Mouse (Mus musculus): ENCODE results near the gene Cnn3. TPM values are rescaled to one million over a fixed set of nuclear protein-coding genes. Genes with fewer than 3 reads are reported as not detected.

The Cnn3 gene
- polyA plus RNA-seq, 1 experiment from 2014 or later = 668 TPM

DNA sequence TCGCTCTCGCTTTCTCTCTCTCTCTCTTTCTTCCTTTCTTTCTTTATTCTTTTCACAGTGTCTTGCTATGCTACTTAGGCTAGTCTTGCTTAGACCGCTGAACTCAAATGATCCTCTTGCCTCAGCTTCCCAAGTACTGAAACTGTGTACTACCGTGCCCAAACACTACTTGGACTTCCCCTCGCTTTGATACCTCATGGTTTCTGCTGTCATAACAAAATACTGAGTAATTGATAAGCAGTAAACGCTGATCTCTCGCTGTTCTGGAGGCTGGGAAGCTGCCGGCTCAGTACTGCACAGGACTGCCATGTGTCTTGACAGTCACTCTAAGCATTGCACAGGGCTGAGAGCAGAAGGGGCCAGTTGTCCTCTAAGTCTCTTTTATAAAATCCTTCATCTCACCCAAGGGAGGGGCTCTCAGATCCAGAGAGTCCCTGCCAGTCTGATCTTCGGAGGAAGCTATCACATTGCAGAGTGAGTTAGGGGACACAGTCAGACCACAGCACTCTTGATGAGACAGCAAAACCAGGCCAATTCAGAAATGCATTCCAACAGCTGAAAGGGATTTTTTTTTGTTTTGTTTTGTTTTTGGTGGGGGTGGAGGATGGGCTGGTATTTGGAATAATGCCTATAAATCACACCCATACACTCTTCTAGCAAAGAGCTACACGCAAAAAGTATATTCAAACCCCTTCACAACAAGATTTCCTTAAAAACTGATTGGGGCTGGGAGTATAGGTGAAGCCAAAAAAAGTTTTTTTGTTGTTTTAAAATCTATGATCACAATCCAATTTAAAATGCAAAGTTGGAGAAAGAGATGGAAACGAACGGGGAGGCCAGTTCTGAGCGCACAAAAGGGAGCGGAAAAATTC lies 8.7 kb upstream of the Cnn3 start:
- peak; percentile 39; the same call in 1 of the 2 replicates for ATAC-seq (ENCODE audit: low FRiP score, low TSS enrichment)
- WGBS = 62% methylated on average over 14 of the region's 14 CpGs
- no peak overlapping the region for H3K4me3 ChIP-seq (ENCODE audit: low read length)
- no peaks in the 10 kb centered on the region for H3K36me3 ChIP-seq (ENCODE audit: insufficient read depth, low read length)
- no peak overlapping the region for H3K27ac ChIP-seq (ENCODE audit: low read length)
- peaks cover 12% of the 10 kb centered on the region for H3K4me1 ChIP-seq (ENCODE audit: insufficient read depth, low read length)
- H3K9ac ChIP-seq (replicated peaks; ENCODE audit: low read length) = no peak overlapping the region
- no peaks in the 10 kb centered on the region for H3K9me3 ChIP-seq (ENCODE audit: low read length)
- H3K27me3 ChIP-seq (ENCODE audit: insufficient read depth, low read length) = no peaks in the 10 kb centered on the region
- H3K4me2 ChIP-seq (replicated peaks; ENCODE audit: low read depth, low read length) = no peak overlapping the region

DNA sequence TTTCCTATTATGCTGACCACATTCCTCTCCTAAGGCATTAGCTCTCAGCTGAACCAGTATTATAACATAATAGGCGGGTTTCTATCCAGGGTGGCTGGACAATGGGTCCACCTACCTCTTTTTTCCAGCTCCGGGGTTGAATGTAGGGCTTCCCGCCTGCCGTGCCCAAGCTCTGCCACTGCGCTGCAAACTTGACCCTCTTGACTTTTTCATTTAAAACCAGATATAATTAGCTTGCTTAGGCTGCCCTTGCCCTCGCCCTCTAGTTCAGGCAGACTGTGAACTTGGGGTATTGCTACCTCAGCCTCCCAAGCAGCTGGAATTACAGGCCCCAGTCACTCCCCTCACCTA lies 8.1 kb upstream of the Cnn3 start:
- Histone ChIP-seq H3K27ac (ENCODE audit: low read length) (no peak overlapping the region), H3K27me3 (ENCODE audit: insufficient read depth, low read length) (no peaks in the 10 kb centered on the region), H3K9me3 (ENCODE audit: low read length) (no peaks in the 10 kb centered on the region), H3K9ac (replicated peaks; ENCODE audit: low read length) (no peak overlapping the region), H3K4me1 (ENCODE audit: insufficient read depth, low read length) (peaks cover 12% of the 10 kb centered on the region), H3K4me2 (replicated peaks; ENCODE audit: low read depth, low read length) (no peak overlapping the region), H3K4me3 (ENCODE audit: low read length) (no peak overlapping the region), H3K36me3 (ENCODE audit: insufficient read depth, low read length) (no peaks in the 10 kb centered on the region)
- WGBS = 42% methylated on average over 6 of the region's 6 CpGs
- ATAC-seq (ENCODE audit: low FRiP score, low TSS enrichment) = peak; percentile 43; the same call in 1 of the 2 replicates

DNA sequence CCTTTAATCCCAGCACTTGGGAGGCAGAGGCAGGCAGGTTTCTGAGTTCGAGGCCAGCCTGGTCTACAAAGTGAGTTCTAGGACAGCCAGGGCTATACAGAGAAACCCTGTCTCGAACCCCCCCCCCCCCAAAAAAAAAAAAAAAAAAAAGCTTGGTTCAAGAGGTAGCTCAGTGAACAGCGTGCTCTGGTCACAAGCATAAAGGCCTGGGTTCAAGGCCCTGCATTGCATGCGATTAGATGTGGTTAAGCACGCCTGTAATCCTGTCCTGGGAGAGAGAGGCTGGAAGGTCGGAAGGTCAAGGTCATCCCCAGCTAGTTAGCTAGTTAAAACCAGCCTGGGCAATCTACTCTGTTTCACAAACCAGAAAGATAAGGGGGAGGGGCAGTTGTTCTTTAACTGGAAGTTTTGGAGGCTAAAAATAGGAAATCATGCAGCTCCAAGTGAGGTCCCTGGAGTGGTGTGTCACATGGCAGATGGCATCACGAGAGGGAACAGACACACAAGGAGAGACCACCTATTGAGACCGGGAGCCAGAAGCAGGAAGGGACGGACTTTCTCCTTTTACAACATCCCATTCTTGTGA lies 7.4 kb upstream of the Cnn3 start:
- peaks cover 12% of the 10 kb centered on the region for H3K4me1 ChIP-seq (ENCODE audit: insufficient read depth, low read length)
- H3K4me2 ChIP-seq (replicated peaks; ENCODE audit: low read depth, low read length) = no peak overlapping the region
- H3K9ac ChIP-seq (replicated peaks; ENCODE audit: low read length) = no peak overlapping the region
- no peaks in the 10 kb centered on the region for H3K9me3 ChIP-seq (ENCODE audit: low read length)
- H3K4me3 ChIP-seq (ENCODE audit: low read length) = no peak overlapping the region
- WGBS = 82% methylated on average over 9 of the region's 9 CpGs
- ATAC-seq (ENCODE audit: low FRiP score, low TSS enrichment) = no peak
- H3K27me3 ChIP-seq (ENCODE audit: insufficient read depth, low read length) = no peaks in the 10 kb centered on the region
- no peaks in the 10 kb centered on the region for H3K36me3 ChIP-seq (ENCODE audit: insufficient read depth, low read length)
- no peak overlapping the region for H3K27ac ChIP-seq (ENCODE audit: low read length)

DNA sequence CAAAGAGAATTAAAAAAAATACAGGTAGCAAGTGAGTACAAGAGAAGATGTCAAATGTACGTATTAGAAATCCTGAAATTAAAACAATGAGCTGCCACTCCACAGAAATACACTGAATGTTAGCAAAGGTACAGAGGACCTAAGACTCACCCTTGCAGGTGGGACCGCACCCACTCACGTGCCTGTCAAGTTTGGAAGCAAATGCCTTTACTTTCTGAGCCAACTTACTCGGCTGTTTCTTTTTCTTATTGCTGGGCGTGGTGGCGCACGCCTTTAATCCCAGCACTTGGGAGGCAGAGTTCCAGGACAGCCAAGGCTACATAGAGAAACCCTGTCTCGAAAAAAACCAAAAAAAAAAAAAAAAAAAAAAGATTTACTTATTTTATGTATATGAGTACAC lies 3.9 kb upstream of the Cnn3 start:
- Histone ChIP-seq H3K36me3 (ENCODE audit: insufficient read depth, low read length) (no peaks in the 10 kb centered on the region), H3K4me1 (ENCODE audit: insufficient read depth, low read length) (peaks cover 20% of the 10 kb centered on the region), H3K4me3 (ENCODE audit: low read length) (no peak overlapping the region), H3K9ac (replicated peaks; ENCODE audit: low read length) (no peak overlapping the region), H3K27me3 (ENCODE audit: insufficient read depth, low read length) (no peaks in the 10 kb centered on the region), H3K27ac (ENCODE audit: low read length) (no peak overlapping the region), H3K4me2 (replicated peaks; ENCODE audit: low read depth, low read length) (no peak overlapping the region), H3K9me3 (ENCODE audit: low read length) (no peaks in the 10 kb centered on the region)
- WGBS = 85% methylated on average over 8 of the region's 8 CpGs
- ATAC-seq (ENCODE audit: low FRiP score, low TSS enrichment) = no peak

DNA sequence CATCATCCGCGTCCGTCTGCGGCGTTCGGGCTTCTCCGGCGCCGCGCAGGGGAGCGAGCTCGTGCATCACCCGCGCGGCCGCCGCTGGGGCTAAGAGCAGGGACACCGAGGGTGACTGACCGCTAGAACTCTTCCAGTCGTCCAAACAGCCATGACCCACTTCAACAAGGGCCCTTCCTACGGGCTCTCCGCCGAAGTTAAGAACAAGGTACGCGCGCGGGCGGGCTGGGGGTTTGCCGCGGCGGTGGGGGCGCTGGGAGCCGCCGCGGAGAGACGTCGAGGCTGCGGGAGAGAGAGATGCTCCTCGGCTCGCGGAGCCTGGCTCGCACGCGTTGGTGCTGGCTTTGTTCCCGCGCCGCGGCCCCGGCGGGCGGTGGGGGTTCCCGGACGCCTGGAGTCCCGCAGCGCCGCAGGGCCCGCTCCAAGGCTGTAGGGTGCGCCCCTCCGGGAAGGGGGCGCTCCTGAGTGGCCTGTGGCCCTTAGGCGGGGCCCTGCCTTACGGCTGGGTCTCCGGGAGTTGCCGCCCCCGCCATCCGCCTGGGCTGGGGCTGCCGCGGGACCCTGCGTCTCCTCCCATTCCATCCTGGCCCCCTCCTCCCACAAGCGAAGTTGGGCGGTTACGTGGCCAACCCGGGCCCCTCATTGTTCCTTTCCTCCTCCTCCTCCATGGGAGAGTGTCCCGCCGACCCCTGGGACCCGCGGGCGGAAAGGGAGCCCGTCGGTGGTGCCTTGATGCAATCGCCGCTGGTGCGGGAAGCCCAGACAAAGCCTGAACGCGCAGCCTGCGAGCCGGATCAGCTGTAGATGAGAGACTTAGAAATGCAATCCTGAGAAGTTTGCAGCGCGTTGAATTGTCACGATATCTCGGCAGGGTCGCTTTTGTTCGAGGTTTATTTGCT lies 573 bp downstream of the Cnn3 start:
- Histone ChIP-seq H3K36me3 (ENCODE audit: insufficient read depth, low read length) (no peaks in the 10 kb centered on the region), H3K4me1 (ENCODE audit: insufficient read depth, low read length) (peaks cover 27% of the 10 kb centered on the region), H3K4me3 (ENCODE audit: low read length) (peak overlapping the region; percentile 88), H3K4me2 (replicated peaks; ENCODE audit: low read depth, low read length) (peak overlapping the region; percentile 89), H3K9ac (replicated peaks; ENCODE audit: low read length) (peak overlapping the region; percentile 97), H3K27ac (ENCODE audit: low read length) (peak overlapping the region; percentile 97), H3K27me3 (ENCODE audit: insufficient read depth, low read length) (no peaks in the 10 kb centered on the region), H3K9me3 (ENCODE audit: low read length) (no peaks in the 10 kb centered on the region)
- peak; percentile 84 for ATAC-seq (ENCODE audit: low FRiP score, low TSS enrichment)
- WGBS = under 1% methylated on average over 92 of the region's 93 CpGs

DNA sequence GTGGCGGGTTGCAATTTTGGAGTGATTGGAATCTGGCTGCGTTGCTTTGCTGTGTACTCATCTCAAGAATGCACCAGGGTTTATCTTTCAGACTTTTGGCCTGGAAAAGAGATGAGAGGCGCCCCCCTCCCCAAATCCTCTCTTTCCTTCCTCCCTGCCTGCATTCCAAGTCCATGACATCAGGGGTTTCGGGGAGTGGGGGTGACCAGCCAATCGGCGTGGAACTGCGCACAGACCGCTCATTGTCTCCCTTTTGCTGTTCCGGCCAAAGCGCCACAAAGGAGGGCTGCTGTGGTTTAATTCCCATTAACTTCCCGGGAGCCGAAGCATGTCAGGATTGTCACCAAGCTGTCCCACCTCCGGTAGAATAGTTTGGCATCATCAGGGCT lies 1.2 kb downstream of the Cnn3 start:
- peak overlapping the region; percentile 89 for H3K4me2 ChIP-seq (replicated peaks; ENCODE audit: low read depth, low read length)
- no peaks in the 10 kb centered on the region for H3K27me3 ChIP-seq (ENCODE audit: insufficient read depth, low read length)
- H3K9me3 ChIP-seq (ENCODE audit: low read length) = no peaks in the 10 kb centered on the region
- H3K4me1 ChIP-seq (ENCODE audit: insufficient read depth, low read length) = peaks cover 27% of the 10 kb centered on the region
- peak overlapping the region; percentile 97 for H3K27ac ChIP-seq (ENCODE audit: low read length)
- peak overlapping the region; percentile 97 for H3K9ac ChIP-seq (replicated peaks; ENCODE audit: low read length)
- peak overlapping the region; percentile 88 for H3K4me3 ChIP-seq (ENCODE audit: low read length)
- peak; percentile 35 for ATAC-seq (ENCODE audit: low FRiP score, low TSS enrichment)
- H3K36me3 ChIP-seq (ENCODE audit: insufficient read depth, low read length) = no peaks in the 10 kb centered on the region
- WGBS = under 1% methylated on average over 13 of the region's 13 CpGs

DNA sequence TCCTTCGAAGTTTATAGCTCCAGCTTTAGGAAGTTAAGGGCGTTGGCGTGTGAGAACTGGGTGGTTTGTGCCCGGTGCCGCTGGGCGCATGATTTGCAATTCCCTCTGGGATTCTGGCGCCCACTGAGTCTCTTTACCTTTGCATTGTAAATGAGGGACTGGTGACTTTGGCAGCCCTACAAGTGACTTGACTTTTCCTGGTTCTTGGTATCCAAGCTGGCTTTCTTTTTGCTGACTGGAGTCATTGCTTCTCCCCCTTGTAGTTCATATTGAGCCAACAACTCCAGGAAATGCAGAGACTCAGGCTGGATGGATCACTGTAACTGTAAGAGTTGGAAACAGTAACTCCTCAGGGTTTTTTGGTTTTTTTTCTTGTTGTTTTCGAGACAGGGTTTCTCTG lies 1.9 kb downstream of the Cnn3 start:
- H3K4me1 ChIP-seq (ENCODE audit: insufficient read depth, low read length) = peaks cover 33% of the 10 kb centered on the region
- peak overlapping the region; percentile 97 for H3K9ac ChIP-seq (replicated peaks; ENCODE audit: low read length)
- no peaks in the 10 kb centered on the region for H3K27me3 ChIP-seq (ENCODE audit: insufficient read depth, low read length)
- ATAC-seq (ENCODE audit: low FRiP score, low TSS enrichment) = no peak
- peak overlapping the region; percentile 89 for H3K4me2 ChIP-seq (replicated peaks; ENCODE audit: low read depth, low read length)
- WGBS = 7% methylated on average over 8 of the region's 8 CpGs
- H3K36me3 ChIP-seq (ENCODE audit: insufficient read depth, low read length) = no peaks in the 10 kb centered on the region
- peak overlapping the region; percentile 97 for H3K27ac ChIP-seq (ENCODE audit: low read length)
- no peaks in the 10 kb centered on the region for H3K9me3 ChIP-seq (ENCODE audit: low read length)
- peak overlapping the region; percentile 88 for H3K4me3 ChIP-seq (ENCODE audit: low read length)

DNA sequence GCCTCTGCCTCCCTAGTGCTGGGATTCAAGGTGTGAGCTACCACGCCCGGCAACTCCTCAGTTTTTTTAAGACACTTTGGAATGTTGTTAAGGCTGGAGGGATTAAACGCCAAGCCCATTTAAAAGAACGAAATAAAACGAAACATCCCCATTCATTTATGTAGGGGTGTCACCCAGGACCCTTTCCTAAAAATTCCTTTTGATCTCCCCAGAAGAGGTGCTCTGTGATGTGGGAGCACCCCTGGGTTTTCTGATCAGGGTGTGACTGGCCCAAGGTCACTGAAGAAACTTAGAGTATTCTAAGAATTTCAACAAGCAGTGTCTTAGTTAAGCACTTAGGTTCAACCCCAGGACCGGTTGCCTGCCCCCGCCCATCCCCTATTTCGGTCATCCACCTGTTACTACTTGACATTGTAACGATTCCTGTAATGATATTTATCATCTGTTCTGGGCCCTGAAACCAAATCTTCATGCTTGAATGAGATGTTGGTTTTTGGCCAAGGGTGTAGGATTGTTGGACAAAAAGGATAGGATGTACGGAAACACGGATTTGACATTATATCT lies 2.5 kb downstream of the Cnn3 start:
- peak overlapping the region; percentile 97; the same call in 1 of the 2 replicates for H3K27ac ChIP-seq (ENCODE audit: low read length)

DNA sequence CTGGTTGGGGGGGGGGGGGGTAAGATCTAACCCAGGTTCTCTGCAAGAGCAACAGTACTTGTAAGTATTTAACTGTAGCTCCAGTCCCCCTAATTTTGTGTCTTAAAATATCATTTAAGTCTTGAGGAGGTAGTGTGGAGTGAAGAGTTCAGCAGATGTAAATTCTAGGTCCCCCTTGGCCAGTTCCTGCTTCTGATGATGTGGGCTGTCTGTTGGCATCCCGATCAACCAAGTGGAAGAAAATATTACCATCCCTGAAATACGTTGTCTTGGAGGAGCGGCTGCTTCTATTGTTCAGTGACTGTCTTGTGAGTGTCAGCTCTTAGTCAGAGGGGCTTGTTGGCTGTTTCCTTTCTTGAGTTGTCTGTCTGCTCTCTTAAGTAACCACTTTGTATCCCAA lies 3.2 kb downstream of the Cnn3 start:
- peaks cover 46% of the 10 kb centered on the region for H3K4me1 ChIP-seq (ENCODE audit: insufficient read depth, low read length)
- no peaks in the 10 kb centered on the region for H3K9me3 ChIP-seq (ENCODE audit: low read length)
- H3K27me3 ChIP-seq (ENCODE audit: insufficient read depth, low read length) = no peaks in the 10 kb centered on the region
- 0 out of 2 replicates have a peak overlapping the region, but pooled peaks have one; percentile 24 for H3K27ac ChIP-seq (ENCODE audit: low read length)
- 53% methylated on average over 3 of the region's 3 CpGs for WGBS
- no peak for ATAC-seq (ENCODE audit: low FRiP score, low TSS enrichment)
- 0 out of 2 replicates have a peak overlapping the region, but pooled peaks have one; percentile 19 for H3K9ac ChIP-seq (replicated peaks; ENCODE audit: low read length)
- H3K36me3 ChIP-seq (ENCODE audit: insufficient read depth, low read length) = no peaks in the 10 kb centered on the region
- H3K4me3 ChIP-seq (ENCODE audit: low read length) = peak overlapping the region; percentile 88
- peak overlapping the region; percentile 89 for H3K4me2 ChIP-seq (replicated peaks; ENCODE audit: low read depth, low read length)

More for the DNA sequence above, 2.5 kb downstream of the Cnn3 start:
- WGBS = 32% methylated on average over 11 of the region's 11 CpGs
- H3K4me1 ChIP-seq (ENCODE audit: insufficient read depth, low read length) = peaks cover 39% of the 10 kb centered on the region
- H3K9ac ChIP-seq (replicated peaks; ENCODE audit: low read length) = peak overlapping the region; percentile 97
- no peaks in the 10 kb centered on the region for H3K27me3 ChIP-seq (ENCODE audit: insufficient read depth, low read length)
- peak overlapping the region; percentile 88 for H3K4me3 ChIP-seq (ENCODE audit: low read length)
- peak overlapping the region; percentile 89 for H3K4me2 ChIP-seq (replicated peaks; ENCODE audit: low read depth, low read length)
- ATAC-seq (ENCODE audit: low FRiP score, low TSS enrichment) = no peak
- no peaks in the 10 kb centered on the region for H3K36me3 ChIP-seq (ENCODE audit: insufficient read depth, low read length)
- H3K9me3 ChIP-seq (ENCODE audit: low read length) = no peaks in the 10 kb centered on the region

Measured in kidney, embryonic 16.5 days (tissue).